Mouse (Mus musculus) bone marrow macrophage, adult 2 months (primary cell): ENCODE results near the gene Phf2. TPM values are rescaled to one million over a fixed set of nuclear protein-coding genes. Genes with fewer than 3 reads are reported as not detected.

ENCODE experiments used
- H3K27ac ChIP-seq: 2 replicates; pipeline ENCODE4 v1.5.1; 2012; ENCODE audit warnings: low read depth, low read length; ENCODE audit not compliant: insufficient read depth
- H3K4me1 ChIP-seq: 2 replicates; pipeline ENCODE4 v1.6.1; 2012; ENCODE audit warnings: low read length; ENCODE audit not compliant: control insufficient read depth, insufficient read depth
- H3K4me3 ChIP-seq: 2 replicates; pipeline ENCODE4 v1.5.1; 2012; ENCODE audit warnings: mild to moderate bottlenecking, low read length, moderate library complexity; ENCODE audit not compliant: insufficient read depth
- CTCF ChIP-seq: IDR thresholded peaks from 2 replicates; pipeline ENCODE4 v1.5.1; 2012; ENCODE audit warnings: low read depth, mild to moderate bottlenecking, low read length, moderate library complexity
- POLR2A ChIP-seq: IDR thresholded peaks from 2 replicates; pipeline ENCODE4 v1.6.1; 2012; ENCODE audit warnings: mild to moderate bottlenecking, low read depth, low read length, borderline replicate concordance
- polyA plus RNA-seq: library from polyadenylated mRNA; stranded (reverse); fragments of >200 nt; gene quantifications from 2 replicates; pipeline ENCODE4 v1.2.4, GENCODE M21; 2012; ENCODE audit not compliant: missing spikeins, insufficient read depth, insufficient read length

The Phf2 gene
- polyA plus RNA-seq, result 19.2 and 20.4 TPM in 2 replicates

DNA sequence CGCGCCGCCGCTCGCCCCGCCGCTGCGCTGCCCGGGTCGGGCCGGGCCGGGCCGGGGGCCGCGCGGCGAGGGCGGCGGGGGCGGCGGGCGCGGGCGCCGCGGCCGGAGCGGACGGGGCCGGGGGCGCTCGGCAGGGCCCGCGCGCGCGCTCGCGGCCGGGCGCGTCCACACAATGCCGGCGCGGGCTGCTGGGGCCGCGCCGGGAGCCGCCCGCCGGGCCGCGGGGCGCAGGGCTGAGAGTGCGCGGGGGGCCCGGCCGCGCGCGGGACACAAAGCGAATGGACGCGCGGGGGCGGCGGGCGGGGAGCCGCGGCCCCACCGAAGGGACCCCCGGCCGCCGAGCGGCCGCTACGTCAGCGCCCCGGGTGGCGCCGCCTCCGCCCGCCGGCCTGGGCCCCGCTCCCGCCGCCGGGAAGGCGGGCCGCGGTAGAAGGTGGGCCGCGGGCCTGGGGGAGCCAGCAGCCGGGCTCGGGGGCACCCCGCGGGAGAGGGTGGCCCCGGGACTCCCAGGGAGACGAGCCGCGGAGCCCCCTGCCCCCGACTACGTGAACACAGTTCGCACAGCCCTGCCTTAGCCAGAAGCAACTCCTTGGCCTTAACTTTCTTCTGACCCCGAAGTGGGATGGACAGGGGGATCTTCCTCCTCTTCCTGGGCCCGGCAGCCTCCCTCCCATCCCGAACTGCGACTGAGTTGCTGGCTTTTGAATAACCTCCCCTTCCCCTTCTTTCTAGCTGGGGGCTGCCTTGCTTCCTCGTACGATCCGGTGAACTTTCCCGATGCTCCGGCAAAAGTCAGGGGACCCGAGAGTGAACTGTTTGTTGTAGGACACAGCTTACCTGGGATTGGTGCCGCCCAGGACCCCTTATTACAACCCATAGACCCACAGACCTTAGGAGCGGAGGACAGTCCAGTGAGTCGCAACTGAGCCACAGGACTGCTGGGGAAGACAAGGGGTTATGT is at the start of gene Phf2:
Phf2 (minus strand) TSS at position 349 of the 961 bp plus-strand sequence.
- Histone ChIP-seq H3K4me3 (peak within 1 kb of the TSS; percentile 83), H3K4me1 (peaks cover 40% of the 10 kb centered on the region), H3K27ac (no peak within 1 kb of the TSS)
- TF ChIP-seq POLR2A (no peak), CTCF (no peak)

GRCm38 (mm10) chr13:48919756-48920415 is 49.0 kb upstream of the Phf2 start:
- TF ChIP-seq POLR2A, result no peak
- no peak for TF ChIP-seq CTCF
- Histone ChIP-seq H3K27ac (no peak overlapping the region), H3K4me1 (no peaks in the 10 kb centered on the region), H3K4me3 (no peak overlapping the region)

DNA sequence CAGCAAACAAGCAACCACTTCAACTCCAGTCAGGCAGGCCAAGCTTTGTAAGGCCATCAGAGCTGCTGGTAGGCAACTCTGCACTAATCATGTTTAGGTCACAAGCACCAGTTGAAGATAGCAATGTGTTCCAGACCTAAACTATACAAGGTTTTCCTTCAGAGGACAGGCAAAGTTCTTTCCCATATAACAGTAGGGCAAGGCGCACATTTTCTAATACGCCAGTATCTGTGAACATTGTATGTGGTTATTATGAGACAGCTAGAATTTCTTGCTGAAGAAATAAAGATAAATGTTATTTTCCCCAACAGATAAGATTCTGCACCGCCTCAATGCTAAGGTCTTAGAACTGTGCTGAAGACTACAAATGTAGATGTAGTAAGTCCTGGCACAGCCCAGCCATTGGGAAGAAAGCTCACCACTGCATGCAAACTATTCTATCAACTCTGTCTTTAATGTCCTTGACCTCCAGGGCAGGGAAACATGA is 46.2 kb upstream of the Phf2 start:
- TF ChIP-seq POLR2A (no peak), CTCF (no peak)
- Histone ChIP-seq H3K4me1 (no peaks in the 10 kb centered on the region), H3K4me3 (no peak overlapping the region)

GRCm38 (mm10) chr13:48913680-48914079 is 42.8 kb upstream of the Phf2 start:
- no peak overlapping the region for H3K27ac ChIP-seq
- H3K4me1 ChIP-seq, result no peaks in the 10 kb centered on the region
- H3K4me3 ChIP-seq, result no peak overlapping the region
- TF ChIP-seq CTCF (no peak), POLR2A (no peak)

More for the DNA sequence above, 46.2 kb upstream of the Phf2 start:
- H3K27ac ChIP-seq, result no peak overlapping the region

DNA sequence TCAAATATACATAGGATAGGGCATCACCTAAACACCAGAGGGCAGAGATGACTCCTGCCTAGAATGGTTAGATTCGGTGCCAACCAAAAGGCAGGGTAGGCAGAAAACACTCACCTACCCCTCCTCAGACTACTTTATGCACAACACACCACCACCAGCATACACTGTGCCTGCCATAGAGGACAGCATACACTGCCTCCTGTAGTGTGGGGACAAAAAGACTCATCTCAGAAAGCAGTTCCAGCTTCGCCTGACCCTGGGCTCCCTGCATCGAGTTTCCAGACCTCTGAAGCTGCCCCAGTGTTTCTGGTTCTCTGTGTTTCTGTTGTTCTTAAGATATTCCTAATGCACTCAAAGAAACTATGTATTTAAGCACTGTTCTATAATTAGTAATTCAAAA is 42.2 kb upstream of the Phf2 start:
- H3K4me1 ChIP-seq, result no peaks in the 10 kb centered on the region
- no peak overlapping the region for H3K4me3 ChIP-seq
- TF ChIP-seq POLR2A (no peak), CTCF (no peak)
- no peak overlapping the region for H3K27ac ChIP-seq

GRCm38 (mm10) chr13:48911426-48911825 is 40.5 kb upstream of the Phf2 start:
- Histone ChIP-seq H3K4me3 (no peak overlapping the region), H3K4me1 (no peaks in the 10 kb centered on the region), H3K27ac (no peak overlapping the region)
- TF ChIP-seq CTCF, result no peak
- TF ChIP-seq POLR2A, result no peak

DNA sequence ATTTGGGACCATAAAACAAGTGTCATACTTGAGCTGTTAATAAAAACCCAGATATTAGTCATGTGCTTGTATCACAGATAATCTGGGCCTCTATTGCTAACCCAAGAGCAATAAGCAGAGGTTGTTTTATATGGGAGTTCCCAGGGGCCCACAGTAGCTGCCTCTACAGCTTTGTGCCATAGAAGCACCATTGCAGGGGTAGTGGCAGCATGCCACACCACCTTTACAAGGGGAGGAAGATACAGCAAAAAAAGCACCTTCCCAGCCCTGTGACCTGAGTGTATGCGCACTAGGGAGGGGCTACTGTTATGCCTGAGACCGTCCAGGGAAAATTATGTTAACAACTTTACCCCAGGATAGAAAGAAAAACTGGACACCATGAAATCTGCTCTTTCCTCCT is 34.5 kb upstream of the Phf2 start:
- Histone ChIP-seq H3K4me3 (no peak overlapping the region), H3K27ac (no peak overlapping the region), H3K4me1 (no peaks in the 10 kb centered on the region)
- TF ChIP-seq CTCF (no peak), POLR2A (no peak)

DNA sequence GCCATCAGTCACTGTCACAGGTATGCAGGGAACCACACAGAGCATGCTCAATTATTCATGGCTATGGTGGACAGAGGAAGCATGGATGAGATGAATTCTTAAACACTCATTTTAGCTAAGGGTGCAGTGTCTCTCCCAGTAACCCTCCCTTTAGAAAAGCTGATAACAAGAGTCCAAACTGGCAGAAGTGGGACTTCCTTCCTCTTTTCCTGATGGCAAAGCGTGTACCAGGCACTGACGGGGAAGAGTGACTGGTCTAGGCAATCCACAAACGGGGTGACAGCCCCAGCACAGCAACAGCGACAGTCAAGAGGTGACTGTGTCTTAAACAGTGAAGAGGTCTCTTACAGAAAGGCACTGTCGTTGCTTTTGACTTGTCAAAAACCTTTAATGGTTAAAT is 24.5 kb upstream of the Phf2 start:
- Histone ChIP-seq H3K4me1 (peaks cover 15% of the 10 kb centered on the region), H3K4me3 (no peak overlapping the region), H3K27ac (peak overlapping the region; percentile 18; the same call in 1 of the 2 replicates)
- TF ChIP-seq POLR2A (no peak), CTCF (no peak)

DNA sequence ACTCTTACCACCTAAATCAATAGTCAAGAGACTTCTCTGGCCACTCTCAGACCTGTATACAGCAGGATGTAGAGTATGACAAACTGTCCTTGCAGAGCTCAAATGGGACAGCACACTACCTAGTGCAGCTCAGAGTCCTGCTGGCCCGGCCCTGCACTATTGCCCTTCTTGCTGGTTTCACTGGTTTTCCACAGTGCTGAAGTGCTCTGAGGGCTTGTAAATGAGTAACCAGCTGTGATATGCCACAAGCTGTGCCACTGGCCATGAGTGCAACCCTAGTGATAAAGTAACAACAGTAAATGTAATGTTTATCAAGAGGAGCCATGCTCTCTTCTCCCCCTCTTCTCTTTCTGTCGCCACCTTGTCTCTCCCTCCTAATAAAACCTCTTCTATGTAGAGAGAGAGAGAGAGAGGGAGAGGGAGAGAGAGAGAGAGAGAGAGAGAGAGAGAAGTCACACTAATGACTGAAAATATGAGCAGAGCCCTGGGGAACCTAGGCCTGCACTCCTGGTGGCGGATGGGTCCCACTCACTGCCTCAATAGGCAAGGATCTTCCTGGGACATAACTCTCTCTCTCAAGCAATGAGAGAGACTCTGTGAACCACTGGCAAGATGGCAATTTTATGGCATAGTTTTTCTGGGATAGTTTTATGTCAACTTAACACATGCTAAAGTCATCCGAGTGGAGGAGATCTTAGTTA is 19.5 kb upstream of the Phf2 start:
- Histone ChIP-seq H3K4me3 (no peak overlapping the region), H3K27ac (no peak overlapping the region), H3K4me1 (peaks cover 7% of the 10 kb centered on the region)
- TF ChIP-seq CTCF, result no peak
- TF ChIP-seq POLR2A, result no peak
